Mouse (Mus musculus): ENCODE data around the gene Zfp3. TPM values are rescaled to one million over a fixed set of nuclear protein-coding genes. Genes with fewer than 3 reads are reported as not detected.

The Zfp3 gene
- polyA plus RNA-seq (2015; fragmentation: Illumina TruSeq; extraction: RNeasy Lipid Tissue Mini Kit (QIAGEN cat#74804); ENCODE audit: low read depth, low replicate concordance): 16.0 TPM

DNA sequence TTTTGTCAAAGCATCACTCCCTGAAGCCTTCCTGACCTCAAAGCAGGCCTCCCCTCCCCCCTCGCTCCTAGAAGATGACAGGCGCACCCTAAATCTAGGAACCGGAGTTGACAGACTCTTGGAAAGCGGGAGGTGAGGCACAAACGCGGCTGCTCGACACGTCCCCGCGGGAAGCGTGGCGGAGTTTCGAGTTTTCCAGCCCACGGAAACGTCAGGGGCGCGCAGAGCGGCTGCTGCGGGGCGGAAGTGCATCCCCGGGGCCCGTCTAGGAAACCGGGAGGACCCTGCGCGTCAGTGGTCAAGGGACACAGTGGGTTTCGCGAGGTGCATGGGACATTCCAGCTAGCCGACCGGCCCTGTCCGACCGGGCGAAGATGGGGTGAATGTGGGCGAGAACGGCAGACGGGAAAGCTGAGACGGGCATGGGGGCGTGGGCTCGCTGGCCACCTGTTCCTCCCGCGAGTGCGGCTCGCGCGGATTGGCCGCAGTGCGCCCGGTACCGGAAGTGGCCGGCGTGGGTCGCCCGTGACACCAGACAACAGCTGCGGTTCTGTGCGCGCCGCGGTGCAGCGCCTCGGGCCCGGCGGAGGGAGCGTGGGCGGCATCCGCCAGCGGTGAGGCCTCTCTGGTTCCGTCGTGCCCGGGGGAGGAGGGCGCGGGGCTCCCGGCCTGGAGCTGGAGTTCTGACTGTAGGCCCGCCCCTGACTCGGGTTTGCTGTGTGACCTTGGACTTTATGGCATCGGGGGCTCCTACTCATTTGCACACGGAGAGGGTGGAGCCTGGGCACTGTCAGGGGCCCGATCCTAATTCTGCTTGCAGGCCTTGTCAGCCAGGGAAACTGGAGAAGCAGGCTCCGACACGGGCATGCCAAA is at the start of gene Zfp3:
Zfp3 (plus strand) TSS at position 274 of the 873 bp plus-strand sequence.

DNA sequence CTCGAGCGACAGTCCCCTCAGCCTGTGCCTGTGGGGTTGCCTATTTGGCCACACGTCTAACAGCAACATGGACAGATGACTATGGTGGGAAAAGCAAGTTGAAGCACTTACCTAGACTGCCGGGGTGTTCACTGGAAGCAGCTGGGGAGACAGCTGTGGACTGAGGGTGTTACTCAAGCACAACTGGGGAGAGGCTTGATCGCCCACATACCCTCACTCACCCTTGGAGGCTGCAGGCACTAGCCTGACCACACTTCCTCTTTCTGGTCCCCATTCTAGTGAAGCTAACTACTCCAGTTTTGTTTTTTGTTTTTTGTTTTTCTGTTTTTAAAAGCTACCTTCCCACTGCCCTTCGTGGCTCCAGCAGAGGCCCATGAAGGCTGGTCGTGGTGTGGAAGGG is 48.4 kb downstream of the Zfp3 start, which contains the start of gene Scimp:
Scimp (minus strand) TSS at position 222 of the 400 bp plus-strand sequence.

Other genes starting within 250 kb of the Zfp3 start
- not detected for gene Vmo1, start 249.6 kb upstream of the Zfp3 start, polyA plus RNA-seq (2015; fragmentation: Illumina TruSeq; extraction: RNeasy Lipid Tissue Mini Kit (QIAGEN cat#74804); ENCODE audit: low read depth, low replicate concordance)
- not detected for gene Gltpd2, start 245.0 kb upstream of the Zfp3 start, polyA plus RNA-seq (2015; fragmentation: Illumina TruSeq; extraction: RNeasy Lipid Tissue Mini Kit (QIAGEN cat#74804); ENCODE audit: low read depth, low replicate concordance)
- gene Psmb6, start 238.8 kb upstream of the Zfp3 start, polyA plus RNA-seq (2015; fragmentation: Illumina TruSeq; extraction: RNeasy Lipid Tissue Mini Kit (QIAGEN cat#74804); ENCODE audit: low read depth, low replicate concordance): 328 TPM
- not detected for gene Gm40193, start 231.3 kb upstream of the Zfp3 start, polyA plus RNA-seq (2015; fragmentation: Illumina TruSeq; extraction: RNeasy Lipid Tissue Mini Kit (QIAGEN cat#74804); ENCODE audit: low read depth, low replicate concordance)
- gene Pld2, start 224.1 kb upstream of the Zfp3 start, polyA plus RNA-seq (2015; fragmentation: Illumina TruSeq; extraction: RNeasy Lipid Tissue Mini Kit (QIAGEN cat#74804); ENCODE audit: low read depth, low replicate concordance): 15.0 TPM
- 199 TPM for gene Mink1, start 201.3 kb upstream of the Zfp3 start, polyA plus RNA-seq (2015; fragmentation: Illumina TruSeq; extraction: RNeasy Lipid Tissue Mini Kit (QIAGEN cat#74804); ENCODE audit: low read depth, low replicate concordance)
- gene 4930544D05Rik, start 148.4 kb upstream of the Zfp3 start, polyA plus RNA-seq (2015; fragmentation: Illumina TruSeq; extraction: RNeasy Lipid Tissue Mini Kit (QIAGEN cat#74804); ENCODE audit: low read depth, low replicate concordance): not detected
- not detected for gene Chrne, start 145.0 kb upstream of the Zfp3 start, polyA plus RNA-seq (2015; fragmentation: Illumina TruSeq; extraction: RNeasy Lipid Tissue Mini Kit (QIAGEN cat#74804); ENCODE audit: low read depth, low replicate concordance)
- not detected for gene Gp1ba, start 125.1 kb upstream of the Zfp3 start, polyA plus RNA-seq (2015; fragmentation: Illumina TruSeq; extraction: RNeasy Lipid Tissue Mini Kit (QIAGEN cat#74804); ENCODE audit: low read depth, low replicate concordance)
- 88.6 TPM for gene Rnf167, start 117.0 kb upstream of the Zfp3 start, polyA plus RNA-seq (2015; fragmentation: Illumina TruSeq; extraction: RNeasy Lipid Tissue Mini Kit (QIAGEN cat#74804); ENCODE audit: low read depth, low replicate concordance)
- gene Slc25a11, start 116.7 kb upstream of the Zfp3 start, polyA plus RNA-seq (2015; fragmentation: Illumina TruSeq; extraction: RNeasy Lipid Tissue Mini Kit (QIAGEN cat#74804); ENCODE audit: low read depth, low replicate concordance): 157 TPM
- 242 TPM for gene Pfn1, start 109.6 kb upstream of the Zfp3 start, polyA plus RNA-seq (2015; fragmentation: Illumina TruSeq; extraction: RNeasy Lipid Tissue Mini Kit (QIAGEN cat#74804); ENCODE audit: low read depth, low replicate concordance)
- 11.5 TPM for gene Eno3, start 107.0 kb upstream of the Zfp3 start, polyA plus RNA-seq (2015; fragmentation: Illumina TruSeq; extraction: RNeasy Lipid Tissue Mini Kit (QIAGEN cat#74804); ENCODE audit: low read depth, low replicate concordance)
- 82.8 TPM for gene Spag7, start 94.8 kb upstream of the Zfp3 start, polyA plus RNA-seq (2015; fragmentation: Illumina TruSeq; extraction: RNeasy Lipid Tissue Mini Kit (QIAGEN cat#74804); ENCODE audit: low read depth, low replicate concordance)
- 127 TPM for gene Camta2, start 76.1 kb upstream of the Zfp3 start, polyA plus RNA-seq (2015; fragmentation: Illumina TruSeq; extraction: RNeasy Lipid Tissue Mini Kit (QIAGEN cat#74804); ENCODE audit: low read depth, low replicate concordance)
- gene Inca1, start 64.1 kb upstream of the Zfp3 start, polyA plus RNA-seq (2015; fragmentation: Illumina TruSeq; extraction: RNeasy Lipid Tissue Mini Kit (QIAGEN cat#74804); ENCODE audit: low read depth, low replicate concordance): 2.6 TPM
- 51.5 TPM for gene Kif1c, start 63.7 kb upstream of the Zfp3 start, polyA plus RNA-seq (2015; fragmentation: Illumina TruSeq; extraction: RNeasy Lipid Tissue Mini Kit (QIAGEN cat#74804); ENCODE audit: low read depth, low replicate concordance)
- not detected for gene Scimp, start 48.4 kb downstream of the Zfp3 start, polyA plus RNA-seq (2015; fragmentation: Illumina TruSeq; extraction: RNeasy Lipid Tissue Mini Kit (QIAGEN cat#74804); ENCODE audit: low read depth, low replicate concordance)
- 62.1 TPM for gene Rabep1, start 80.6 kb downstream of the Zfp3 start, polyA plus RNA-seq (2015; fragmentation: Illumina TruSeq; extraction: RNeasy Lipid Tissue Mini Kit (QIAGEN cat#74804); ENCODE audit: low read depth, low replicate concordance)
- 67.1 TPM for gene Nup88, start 205.8 kb downstream of the Zfp3 start, polyA plus RNA-seq (2015; fragmentation: Illumina TruSeq; extraction: RNeasy Lipid Tissue Mini Kit (QIAGEN cat#74804); ENCODE audit: low read depth, low replicate concordance)
- 54.1 TPM for gene Rpain, start 206.0 kb downstream of the Zfp3 start, polyA plus RNA-seq (2015; fragmentation: Illumina TruSeq; extraction: RNeasy Lipid Tissue Mini Kit (QIAGEN cat#74804); ENCODE audit: low read depth, low replicate concordance)
- gene C1qbp, start 218.8 kb downstream of the Zfp3 start, polyA plus RNA-seq (2015; fragmentation: Illumina TruSeq; extraction: RNeasy Lipid Tissue Mini Kit (QIAGEN cat#74804); ENCODE audit: low read depth, low replicate concordance): 114 TPM
- 23.6 TPM for gene Dhx33, start 240.2 kb downstream of the Zfp3 start, polyA plus RNA-seq (2015; fragmentation: Illumina TruSeq; extraction: RNeasy Lipid Tissue Mini Kit (QIAGEN cat#74804); ENCODE audit: low read depth, low replicate concordance)

All from brain, adult 10 weeks (tissue).